Mouse (Mus musculus): ENCODE results near the gene Get4. TPM values are rescaled to one million over a fixed set of nuclear protein-coding genes. Genes with fewer than 3 reads are reported as not detected.

Gene Get4
- total and polyA plus RNA-seq, 3 experiments: 91.4 to 140 (median 96.4) TPM

DNA sequence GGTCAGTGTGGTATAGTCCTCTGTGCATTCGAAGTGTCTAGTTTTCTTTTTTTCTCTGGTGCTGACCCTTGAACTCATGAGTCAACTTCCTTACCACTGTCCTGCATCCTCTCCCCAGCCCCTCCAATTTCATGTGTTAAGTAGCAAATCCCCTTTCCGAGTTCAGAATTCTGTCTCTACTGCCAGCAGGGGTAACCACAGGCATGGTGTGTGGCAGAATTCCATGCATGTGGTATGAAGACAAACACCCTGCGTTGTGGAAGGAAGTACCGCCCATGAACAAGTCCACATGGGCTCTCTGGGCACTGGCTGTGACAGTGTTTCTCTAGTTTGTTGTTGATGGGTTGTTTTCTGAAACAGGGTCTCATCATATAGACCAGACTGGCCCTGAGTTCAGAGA is 15.5 kb downstream of the Get4 start:
- in situ Hi-C loops (cut with MboI; ENCODE audit: low pct_ligation_motif_present, low pct_unique_long_range_greater_than_20kb, low sequenced_read_pairs): no loop called here

DNA sequence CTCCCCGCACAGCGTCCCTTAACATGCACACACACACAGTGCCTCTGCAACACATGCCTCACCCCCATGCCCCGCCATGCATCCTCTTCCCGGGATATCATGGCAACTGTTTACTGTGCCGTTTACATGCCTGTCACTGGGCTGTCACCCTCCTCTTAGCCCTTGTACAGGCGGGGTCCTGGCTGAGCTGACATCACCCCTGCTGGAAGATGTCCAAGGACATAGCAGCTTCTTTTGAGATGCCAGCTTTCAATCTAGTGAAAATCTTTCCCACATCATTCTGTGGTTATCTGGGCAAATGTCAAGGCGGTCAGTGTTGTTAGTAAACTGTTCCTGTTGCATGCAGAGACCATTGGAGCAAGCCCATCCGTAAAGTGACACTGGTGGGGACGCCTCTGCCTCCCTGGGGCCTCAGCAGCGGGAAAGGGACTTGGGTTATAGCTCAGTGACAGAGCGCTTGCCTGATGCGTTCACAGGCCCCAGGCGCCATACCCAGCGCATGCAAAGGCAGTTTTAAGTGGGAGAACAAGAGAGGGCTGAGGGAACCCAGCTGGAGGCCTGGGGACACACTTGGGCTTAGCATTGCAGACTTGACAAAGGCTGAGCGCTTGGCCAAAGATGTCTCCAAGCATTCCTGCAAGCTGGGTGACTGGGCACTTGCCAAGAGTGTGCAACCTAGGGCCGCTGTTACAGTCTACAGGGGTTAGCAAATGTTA is 18.8 kb downstream of the Get4 start:
- Histone ChIP-seq H3K79me2 (replicated peaks; ENCODE audit: control insufficient read depth, extremely low read depth, insufficient read depth, poor library complexity, severe bottlenecking) (no peaks in the 10 kb centered on the region), H3K27ac (ENCODE audit: insufficient read depth, low read depth) (no peak overlapping the region), H3K4me3 (replicated peaks in 1 of 3; ENCODE audit: low read depth in 2 of 3, low read length in 2 of 3, poor library complexity in 1 of 3) (no peak overlapping the region), H3K36me3 (replicated peaks in 1 of 2; ENCODE audit: control insufficient read depth in 1 of 2, insufficient read depth in 1 of 2, low read length in 1 of 2) (peaks cover 77 to 85% of the 10 kb centered on the region in 2 experiments), H3K4me1 (ENCODE audit: control insufficient read depth in 1 of 2, insufficient read depth in 2 of 2) (0 out of 4 replicates have a peak, but pooled peaks cover 0 to 4% of the 10 kb centered on the region in 2 experiments), H3K9me3 (replicated peaks; ENCODE audit: low read length) (no peaks in the 10 kb centered on the region), H3K27me3 (replicated peaks) (no peaks in the 10 kb centered on the region), H3K4me2 (ENCODE audit: insufficient read depth, low read depth, poor library complexity, severe bottlenecking) (no peak overlapping the region), H3K9ac (ENCODE audit: insufficient read depth, low read depth) (no peak overlapping the region)
- peak; percentile 45; the same call in 1 of the 2 replicates for TF ChIP-seq POLR2AphosphoS2 (IDR thresholded peaks at IDR 0.05; ENCODE audit: low read depth, low read length)
- no peak for TF ChIP-seq JUND (conservative IDR thresholded peaks at IDR 0.05; ENCODE audit: low read depth, low read length)
- DNase-seq (ENCODE audit: extremely low read depth): no peak
- in situ Hi-C loops (cut with MboI; ENCODE audit: low pct_ligation_motif_present, low pct_unique_long_range_greater_than_20kb, low sequenced_read_pairs) (no loop called here), dilution Hi-C loops (cut with MboI; ENCODE audit: extremely low pct_ligation_motif_present, extremely low pct_unique_long_range_greater_than_20kb, low sequenced_read_pairs) (no loop called here)

More for the DNA sequence above, 15.5 kb downstream of the Get4 start:
- Histone ChIP-seq H3K79me2 (replicated peaks; ENCODE audit: control insufficient read depth, extremely low read depth, insufficient read depth, poor library complexity, severe bottlenecking) (no peaks in the 10 kb centered on the region), H3K9ac (ENCODE audit: insufficient read depth, low read depth) (no peak overlapping the region), H3K27me3 (replicated peaks) (no peaks in the 10 kb centered on the region), H3K4me3 (replicated peaks in 1 of 3; ENCODE audit: low read depth in 2 of 3, low read length in 2 of 3, poor library complexity in 1 of 3) (no peak overlapping the region), H3K4me2 (ENCODE audit: insufficient read depth, low read depth, poor library complexity, severe bottlenecking) (no peak overlapping the region), H3K9me3 (replicated peaks; ENCODE audit: low read length) (no peaks in the 10 kb centered on the region), H3K27ac (ENCODE audit: insufficient read depth, low read depth) (no peak overlapping the region), H3K4me1 (ENCODE audit: control insufficient read depth in 1 of 2, insufficient read depth in 2 of 2) (no peaks in the 10 kb centered on the region), H3K36me3 (replicated peaks in 1 of 2; ENCODE audit: control insufficient read depth in 1 of 2, insufficient read depth in 1 of 2, low read length in 1 of 2) (peaks cover 86 to 89% of the 10 kb centered on the region in 2 experiments)
- TF ChIP-seq JUND (conservative IDR thresholded peaks at IDR 0.05; ENCODE audit: low read depth, low read length): no peak
- dilution Hi-C loops (cut with MboI; ENCODE audit: extremely low pct_ligation_motif_present, extremely low pct_unique_long_range_greater_than_20kb, low sequenced_read_pairs): no loop called here
- no peak for DNase-seq (ENCODE audit: extremely low read depth)

DNA sequence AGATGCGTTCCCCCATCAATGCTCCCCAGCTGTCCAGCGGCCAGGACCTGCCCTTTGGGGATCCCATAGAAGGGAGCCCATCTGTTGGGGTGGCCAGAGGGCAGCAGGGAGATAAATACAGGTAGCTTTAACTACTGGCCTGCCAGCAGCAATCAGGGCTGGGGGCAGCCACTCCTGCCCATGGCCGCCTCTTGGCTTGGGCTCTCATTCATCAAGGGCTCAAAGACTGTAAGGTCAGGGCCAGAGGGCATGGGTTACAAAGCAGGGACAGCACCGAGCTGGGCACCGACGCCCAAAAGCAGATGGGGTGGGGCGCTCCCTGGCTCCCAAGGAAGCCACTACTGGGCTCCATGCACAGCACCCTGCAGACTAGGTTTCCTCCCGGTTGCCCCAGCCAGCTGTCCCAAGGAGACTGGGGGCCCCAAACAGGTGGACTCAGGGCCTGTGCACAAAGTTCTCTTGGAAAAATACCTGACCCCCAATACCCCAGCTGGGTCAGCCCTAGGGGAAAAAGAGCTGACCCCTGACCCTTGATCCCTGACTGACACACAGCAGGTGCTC is 19.9 kb downstream of the Get4 start:
- Histone ChIP-seq H3K79me2 (replicated peaks; ENCODE audit: control insufficient read depth, extremely low read depth, insufficient read depth, poor library complexity, severe bottlenecking) (no peaks in the 10 kb centered on the region), H3K4me3 (replicated peaks in 1 of 3; ENCODE audit: low read depth in 2 of 3, low read length in 2 of 3, poor library complexity in 1 of 3) (no peak overlapping the region), H3K4me1 (ENCODE audit: control insufficient read depth in 1 of 2, insufficient read depth in 2 of 2) (0 out of 4 replicates have a peak, but pooled peaks cover 0 to 4% of the 10 kb centered on the region in 2 experiments), H3K9ac (ENCODE audit: insufficient read depth, low read depth) (no peak overlapping the region), H3K9me3 (replicated peaks; ENCODE audit: low read length) (no peaks in the 10 kb centered on the region), H3K27me3 (replicated peaks) (no peaks in the 10 kb centered on the region), H3K36me3 (replicated peaks in 1 of 2; ENCODE audit: control insufficient read depth in 1 of 2, insufficient read depth in 1 of 2, low read length in 1 of 2) (peaks cover 71 to 80% of the 10 kb centered on the region in 2 experiments), H3K27ac (ENCODE audit: insufficient read depth, low read depth) (no peak overlapping the region), H3K4me2 (ENCODE audit: insufficient read depth, low read depth, poor library complexity, severe bottlenecking) (no peak overlapping the region)
- no peak for TF ChIP-seq TBP (conservative IDR thresholded peaks at IDR 0.05; ENCODE audit: low read depth, low read length)
- in situ Hi-C loops (cut with MboI; ENCODE audit: low pct_ligation_motif_present, low pct_unique_long_range_greater_than_20kb, low sequenced_read_pairs): no loop called here
- no peak for DNase-seq (ENCODE audit: extremely low read depth)
- dilution Hi-C loops (cut with MboI; ENCODE audit: extremely low pct_ligation_motif_present, extremely low pct_unique_long_range_greater_than_20kb, low sequenced_read_pairs): no loop called here

DNA sequence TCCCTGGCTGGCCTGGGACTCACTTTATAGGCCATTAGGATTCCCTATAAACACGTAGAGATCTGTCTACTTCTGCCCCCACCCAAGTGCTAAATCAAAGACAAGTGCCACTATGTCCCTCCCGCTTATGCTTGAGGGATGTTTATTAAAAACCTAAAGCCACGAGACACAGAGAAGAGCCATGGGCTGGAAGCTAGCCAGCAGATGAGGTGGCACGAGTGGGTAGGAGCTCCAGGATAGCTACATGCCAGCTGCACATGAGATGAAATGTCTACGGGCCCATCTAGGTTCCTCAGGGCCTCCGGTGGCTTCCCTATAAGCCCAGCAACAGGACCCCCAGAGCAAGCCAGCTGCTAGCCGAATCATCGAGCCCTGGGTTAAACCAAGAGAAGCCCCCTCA is 25.2 kb downstream of the Get4 start:
- H3K4me1 ChIP-seq (ENCODE audit: control insufficient read depth in 1 of 2, insufficient read depth in 2 of 2): peaks cover 0 to 12% of the 10 kb centered on the region in 2 experiments; a peak in 2 of 4 replicates
- in situ Hi-C loops (cut with MboI; ENCODE audit: low pct_ligation_motif_present, low pct_unique_long_range_greater_than_20kb, low sequenced_read_pairs) (no loop called here), dilution Hi-C loops (cut with MboI; ENCODE audit: extremely low pct_ligation_motif_present, extremely low pct_unique_long_range_greater_than_20kb, low sequenced_read_pairs) (no loop called here)
- no peak overlapping the region for H3K9ac ChIP-seq (ENCODE audit: insufficient read depth, low read depth)
- no peak for DNase-seq (ENCODE audit: extremely low read depth)
- no peaks in the 10 kb centered on the region for H3K79me2 ChIP-seq (replicated peaks; ENCODE audit: control insufficient read depth, extremely low read depth, insufficient read depth, poor library complexity, severe bottlenecking)
- no peaks in the 10 kb centered on the region for H3K9me3 ChIP-seq (replicated peaks; ENCODE audit: low read length)
- peaks cover 60 to 83% of the 10 kb centered on the region in 2 experiments for H3K36me3 ChIP-seq (replicated peaks in 1 of 2; ENCODE audit: control insufficient read depth in 1 of 2, insufficient read depth in 1 of 2, low read length in 1 of 2)
- no peak overlapping the region for H3K4me2 ChIP-seq (ENCODE audit: insufficient read depth, low read depth, poor library complexity, severe bottlenecking)
- no peak overlapping the region for H3K27ac ChIP-seq (ENCODE audit: insufficient read depth, low read depth)
- H3K4me3 ChIP-seq (replicated peaks in 1 of 3; ENCODE audit: low read depth in 2 of 3, low read length in 2 of 3, poor library complexity in 1 of 3): no peak overlapping the region
- no peaks in the 10 kb centered on the region for H3K27me3 ChIP-seq (replicated peaks)
- TF ChIP-seq MEF2A (IDR thresholded peaks at IDR 0.05; ENCODE audit: borderline replicate concordance, low read depth, low read length) (no peak), ZMIZ1 (IDR thresholded peaks at IDR 0.05; ENCODE audit: low read depth, low read length) (no peak), RCOR1 (conservative IDR thresholded peaks at IDR 0.05; ENCODE audit: low read depth, low read length) (no peak), ZNF384 (IDR thresholded peaks at IDR 0.05; ENCODE audit: low read depth, low read length) (no peak), POLR2AphosphoS2 (IDR thresholded peaks at IDR 0.05; ENCODE audit: low read depth, low read length) (no peak), CHD1 (IDR thresholded peaks at IDR 0.05; ENCODE audit: low read depth, low read length) (no peak), E2F4 (IDR thresholded peaks at IDR 0.05; ENCODE audit: insufficient replicate concordance, low read depth, low read length) (no peak), PAX5 (IDR thresholded peaks at IDR 0.05; ENCODE audit: low read length) (no peak), CHD2 (IDR thresholded peaks at IDR 0.05; ENCODE audit: low read length) (no peak), SIN3A (IDR thresholded peaks at IDR 0.05; ENCODE audit: low read length) (no peak), CTCF (conservative IDR thresholded peaks at IDR 0.05 in 1 of 2, IDR thresholded peaks at IDR 0.05 in 1 of 2; ENCODE audit: low read depth in 2 of 2, low read length in 2 of 2) (no peak), SMC3 (IDR thresholded peaks at IDR 0.05; ENCODE audit: low read depth, low read length) (no peak), UBTF (IDR thresholded peaks at IDR 0.05; ENCODE audit: low read depth, low read length) (no peak), NELFE (IDR thresholded peaks at IDR 0.05; ENCODE audit: low read depth, low read length) (no peak), IRF4 (IDR thresholded peaks at IDR 0.05; ENCODE audit: low read depth, low read length) (no peak)
